Comparison of ENCODE assay signal across 13 mouse cellular contexts in genomic region chr17:12307251-12308135, GRCm38 (mm10). TPM values are rescaled to one million over a fixed set of nuclear protein-coding genes. Genes with fewer than 3 reads are reported as not detected.
DNase-seq lines count a peak whose midpoint lies in the region; ATAC-seq lines count a peak whose summit lies in the region.
"Had no signal": no experiment of that assay in that cellular context is flagged by ENCODE, and none has a peak within 500 bp of the region (broad histone marks: within the 10 kb centered on the region; RNA-seq: fewer than 3 reads in every experiment).

No protein-coding gene starts in this region.

- peak overlapping the region; percentile 18; the same call in 1 of the 2 replicates for H3K27ac ChIP-seq in heart, embryonic 16.5 days (ENCODE audit: low read length)
- no peak overlapping the region for H3K27ac ChIP-seq in forebrain, embryonic 13.5 days
- H3K27ac ChIP-seq: hindbrain, embryonic 15.5 days; limb, embryonic 13.5 days had no signal

- H3K4me3 ChIP-seq in heart, embryonic 16.5 days (ENCODE audit: low read length) = no peak overlapping the region
- H3K4me3 ChIP-seq in forebrain, embryonic 13.5 days = no peak overlapping the region
- H3K4me3 ChIP-seq: hindbrain, embryonic 15.5 days; limb, embryonic 13.5 days had no signal

- no peak overlapping the region for H3K9ac ChIP-seq in heart, embryonic 16.5 days (ENCODE audit: low read length)
- no peak overlapping the region for H3K9ac ChIP-seq in forebrain, embryonic 13.5 days
- H3K9ac ChIP-seq: hindbrain, embryonic 15.5 days; limb, embryonic 13.5 days had no signal

- peaks cover 24% of the 10 kb centered on the region for H3K4me1 ChIP-seq in heart, embryonic 16.5 days (ENCODE audit: control insufficient read depth, insufficient read depth, low read length)
- H3K4me1 ChIP-seq in forebrain, embryonic 13.5 days = 0 out of 2 replicates have a peak, but pooled peaks cover 3% of the 10 kb centered on the region

- ATAC-seq in heart, embryonic 16.5 days (replicated peaks; ENCODE audit: extremely low read depth, insufficient read depth, low FRiP score) = 0 out of 2 replicates have a peak, but pooled peaks have one; percentile 20
- peak; percentile 93 for ATAC-seq in activated CD4-positive, CD25-positive, alpha-beta regulatory T cell, adult 4 months
- peak; percentile 85 for ATAC-seq in megakaryocyte-erythroid progenitor cell, adult 5-6 weeks (replicated peaks; ENCODE audit: low FRiP score, low TSS enrichment, poor library complexity, severe bottlenecking)
- ATAC-seq in forebrain, embryonic 13.5 days = no peak
- ATAC-seq: forebrain, embryonic 14.5 days had no signal

- 0 out of 2 replicates have a peak overlapping the region, but pooled peaks have one; percentile 19 for H3K4me2 ChIP-seq in heart, embryonic 16.5 days (ENCODE audit: low read depth, low read length)
- no peak overlapping the region for H3K4me2 ChIP-seq in forebrain, embryonic 13.5 days
- H3K4me2 ChIP-seq: hindbrain, embryonic 15.5 days; limb, embryonic 13.5 days had no signal

- WGBS in heart, embryonic 16.5 days = 72% methylated on average over 20 of the region's 20 CpGs
- 85% methylated on average over 20 of the region's 20 CpGs for WGBS in forebrain, embryonic 13.5 days

- no peaks in the 10 kb centered on the region for H3K27me3 ChIP-seq in heart, embryonic 16.5 days (ENCODE audit: control insufficient read depth, insufficient read depth, low read length)
- no peaks in the 10 kb centered on the region for H3K27me3 ChIP-seq in forebrain, embryonic 13.5 days
- H3K27me3 ChIP-seq: hindbrain, embryonic 15.5 days; limb, embryonic 13.5 days had no signal

- DNase-seq in heart, postnatal 36 days = no peak
- DNase-seq in 416B (ENCODE audit: low read depth) = peak; percentile 81
- DNase-seq in gastrocnemius, postnatal 10 days = no peak
- no peak for DNase-seq in right cerebral cortex, postnatal 25 days
- DNase-seq: cerebellum, adult 8-10 months had no signal

- intact Hi-C loops in heart, postnatal 36 days (cut with DNase I) = no loop called here

- H3K9me3 ChIP-seq in heart, embryonic 16.5 days (replicated peaks; ENCODE audit: control insufficient read depth, low read length) = no peaks in the 10 kb centered on the region
- H3K9me3 ChIP-seq in forebrain, embryonic 13.5 days (replicated peaks) = no peaks in the 10 kb centered on the region
- H3K9me3 ChIP-seq: G1E; hindbrain, embryonic 15.5 days; limb, embryonic 13.5 days had no signal

- no peaks in the 10 kb centered on the region for H3K36me3 ChIP-seq in heart, embryonic 16.5 days (ENCODE audit: control insufficient read depth, insufficient read depth)
- H3K36me3 ChIP-seq in forebrain, embryonic 13.5 days (ENCODE audit: poor library complexity, severe bottlenecking) = no peaks in the 10 kb centered on the region
- H3K36me3 ChIP-seq: hindbrain, embryonic 15.5 days; limb, embryonic 13.5 days had no signal

RNA-seq across cellular contexts. Expression of gene Map3k4, which starts 11.1 kb away (rescaled TPM):
- polyA plus RNA-seq in heart, embryonic 16.5 days (2015; fragmentation: Nextera tagmentation; extraction: Ambion mirVana) = 28.1 and 33.4 TPM in 2 replicates
- total RNA-seq in heart, postnatal 36 days (2021) = 10 to 100 TPM; 45.8 to 46.6 TPM
- polyA plus RNA-seq in activated CD4-positive, CD25-positive, alpha-beta regulatory T cell, adult 4 months (2017; shearing (Covaris generic)) = 10 to 100 TPM; 10.0 to 11.9 TPM
- 18.8 and 19.9 TPM in 2 replicates for total RNA-seq in megakaryocyte-erythroid progenitor cell, adult 5-6 weeks (2014; fragmentation: Nextera tagmentation)
- 18.2 and 20.2 TPM in 2 replicates for total RNA-seq in megakaryocyte-erythroid progenitor cell, adult 5-6 weeks (2017)
- 44.9 and 46.4 TPM in 2 replicates for polyA plus RNA-seq in forebrain, embryonic 13.5 days (2015; fragmentation: Nextera tagmentation; extraction: Ambion mirVana)
- total RNA-seq in gastrocnemius, postnatal 10 days (2021) = 10 to 100 TPM; 21.8 to 26.6 TPM
